In genomic region chr4:106525001-106525400, GRCm38 (mm10) we compare ENCODE assay signal across 24 mouse cellular contexts. TPM values are rescaled to one million over a fixed set of nuclear protein-coding genes. Genes with fewer than 3 reads are reported as not detected.
DNase-seq lines count a peak whose midpoint lies in the region; ATAC-seq and TF ChIP-seq lines count a peak whose summit lies in the region.
"Had no signal": no experiment of that assay in that cellular context is flagged by ENCODE, and none has a peak within 500 bp of the region (broad histone marks: within the 10 kb centered on the region; RNA-seq: fewer than 3 reads in every experiment).

No protein-coding gene starts in this region.

- no peak overlapping the region for H3K4me3 ChIP-seq in forebrain, embryonic 11.5 days (ENCODE audit: low read depth, low read length)
- no peak overlapping the region for H3K4me3 ChIP-seq in forebrain, embryonic 13.5 days
- no peak overlapping the region for H3K4me3 ChIP-seq in hindbrain, postnatal 0 days (ENCODE audit: low read length)
- no peak overlapping the region for H3K4me3 ChIP-seq in intestine, embryonic 16.5 days (ENCODE audit: low read length)

- no peak overlapping the region for H3K27ac ChIP-seq in forebrain, embryonic 11.5 days (ENCODE audit: low read depth, low read length)
- no peak overlapping the region for H3K27ac ChIP-seq in forebrain, embryonic 13.5 days
- H3K27ac ChIP-seq in hindbrain, postnatal 0 days: no peak overlapping the region
- no peak overlapping the region for H3K27ac ChIP-seq in intestine, embryonic 16.5 days (ENCODE audit: low read length)

- no peak overlapping the region for H3K4me2 ChIP-seq in forebrain, embryonic 11.5 days (ENCODE audit: low read depth, low read length, severe bottlenecking)
- H3K4me2 ChIP-seq in forebrain, embryonic 13.5 days: no peak overlapping the region
- no peak overlapping the region for H3K4me2 ChIP-seq in hindbrain, postnatal 0 days (ENCODE audit: low read depth, low read length)
- no peak overlapping the region for H3K4me2 ChIP-seq in intestine, embryonic 16.5 days (ENCODE audit: low read depth, low read length)

- no peak for TF ChIP-seq CTCF in hindbrain, postnatal 0 days (IDR thresholded peaks at IDR 0.05; ENCODE audit: low read depth)

- 94% methylated on average over 2 of the region's 2 CpGs for WGBS in forebrain, embryonic 11.5 days
- WGBS in forebrain, embryonic 13.5 days: 96% methylated on average over 2 of the region's 2 CpGs
- WGBS in hindbrain, postnatal 0 days: 89% methylated on average over 2 of the region's 2 CpGs
- WGBS in intestine, embryonic 16.5 days: 89% methylated on average over 2 of the region's 2 CpGs

- H3K9ac ChIP-seq in forebrain, embryonic 11.5 days (ENCODE audit: low read length): no peak overlapping the region
- H3K9ac ChIP-seq in forebrain, embryonic 13.5 days: no peak overlapping the region
- no peak overlapping the region for H3K9ac ChIP-seq in hindbrain, postnatal 0 days (replicated peaks; ENCODE audit: low read length)
- H3K9ac ChIP-seq in intestine, embryonic 16.5 days (ENCODE audit: low read depth, low read length): no peak overlapping the region

- H3K9me3 ChIP-seq in forebrain, embryonic 11.5 days (ENCODE audit: control insufficient read depth, low read length): no peaks in the 10 kb centered on the region
- H3K9me3 ChIP-seq in forebrain, embryonic 13.5 days (replicated peaks): no peaks in the 10 kb centered on the region
- H3K9me3 ChIP-seq in hindbrain, postnatal 0 days (ENCODE audit: low read length): no peaks in the 10 kb centered on the region
- no peaks in the 10 kb centered on the region for H3K9me3 ChIP-seq in intestine, embryonic 16.5 days (ENCODE audit: control insufficient read depth, low read length)
- H3K9me3 ChIP-seq: G1E had no signal

- 0 out of 2 replicates have a peak, but pooled peaks cover 2% of the 10 kb centered on the region for H3K4me1 ChIP-seq in forebrain, embryonic 11.5 days (replicated peaks; ENCODE audit: control insufficient read depth, insufficient read depth, low read length)
- H3K4me1 ChIP-seq in forebrain, embryonic 13.5 days: 0 out of 2 replicates have a peak, but pooled peaks cover 3% of the 10 kb centered on the region
- H3K4me1 ChIP-seq in hindbrain, postnatal 0 days (ENCODE audit: insufficient read depth, low read length): no peaks in the 10 kb centered on the region
- 0 out of 2 replicates have a peak, but pooled peaks cover 3% of the 10 kb centered on the region for H3K4me1 ChIP-seq in intestine, embryonic 16.5 days (ENCODE audit: control insufficient read depth, insufficient read depth, low read length)

- no peaks in the 10 kb centered on the region for H3K36me3 ChIP-seq in forebrain, embryonic 11.5 days (ENCODE audit: control insufficient read depth, insufficient read depth, low read length)
- no peaks in the 10 kb centered on the region for H3K36me3 ChIP-seq in forebrain, embryonic 13.5 days (ENCODE audit: poor library complexity, severe bottlenecking)
- no peaks in the 10 kb centered on the region for H3K36me3 ChIP-seq in hindbrain, postnatal 0 days (ENCODE audit: insufficient read depth, low read length)
- no peaks in the 10 kb centered on the region for H3K36me3 ChIP-seq in intestine, embryonic 16.5 days (ENCODE audit: control insufficient read depth, insufficient read depth, low read length)
- H3K36me3 ChIP-seq: G1E had no signal

- peak; percentile 29 for DNase-seq in forebrain, embryonic 11.5 days (ENCODE audit: low spot score)
- DNase-seq in fat pad, adult 2 months (ENCODE audit: extremely low read depth, low read depth, low spot score): peak; percentile 99
- DNase-seq in gonadal fat pad, adult 2 months (ENCODE audit: low read depth): peak; percentile 99
- DNase-seq in hindbrain, postnatal 0 days (ENCODE audit: low spot score): no peak
- DNase-seq: adrenal gland, adult 2 months; adrenal gland, adult 8-10 months; adrenal gland, postnatal 10 days; adrenal gland, postnatal 14 days; adrenal gland, postnatal 25 days; adrenal gland, postnatal 36 days; B cell, adult 2 months; cerebellum, adult 11 months; cerebellum, adult 11-12 months; cerebellum, adult 18-20 months had no signal

- no peaks in the 10 kb centered on the region for H3K27me3 ChIP-seq in forebrain, embryonic 11.5 days (ENCODE audit: control insufficient read depth, insufficient read depth, low read length)
- H3K27me3 ChIP-seq in forebrain, embryonic 13.5 days: no peaks in the 10 kb centered on the region; the same call in 1 of the 2 replicates
- no peaks in the 10 kb centered on the region for H3K27me3 ChIP-seq in hindbrain, postnatal 0 days (ENCODE audit: insufficient read depth, low read length)
- H3K27me3 ChIP-seq in intestine, embryonic 16.5 days (replicated peaks; ENCODE audit: control insufficient read depth, insufficient read depth, low read length): no peaks in the 10 kb centered on the region
- H3K27me3 ChIP-seq: CH12.LX, Patski had no signal

- ATAC-seq in forebrain, embryonic 11.5 days (replicated peaks; ENCODE audit: low FRiP score): no peak
- ATAC-seq in forebrain, embryonic 13.5 days: no peak
- no peak for ATAC-seq in hindbrain, postnatal 0 days
- ATAC-seq in intestine, embryonic 16.5 days: no peak
- ATAC-seq: activated CD4-positive, CD25-positive, alpha-beta regulatory T cell, adult 4 months; CD4-positive, CD25-positive, alpha-beta regulatory T cell, adult 4 months; Patski had no signal

RNA-seq across cellular contexts. Expression of gene Bsnd, which starts 32.9 kb away (rescaled TPM):
- polyA plus RNA-seq in forebrain, embryonic 11.5 days (2014; fragmentation: Nextera tagmentation; extraction: Ambion mirVana): not detected in 2 replicates
- not detected in 2 replicates for polyA plus RNA-seq in forebrain, embryonic 13.5 days (2015; fragmentation: Nextera tagmentation; extraction: Ambion mirVana)
- 2.5 and 3.7 TPM in 2 replicates for polyA plus RNA-seq in gonadal fat pad, adult 2 months (2012; rRNA removed)
- not detected in 2 replicates for total RNA-seq in hindbrain, postnatal 0 days (2014; rRNA removed)
- polyA plus RNA-seq in hindbrain, postnatal 0 days (2015; fragmentation: Nextera tagmentation; extraction: Ambion mirVana): not detected in 2 replicates
- polyA plus RNA-seq in intestine, embryonic 16.5 days (2015; fragmentation: Nextera tagmentation; extraction: Ambion mirVana): not detected in 2 replicates
- total RNA-seq: adrenal gland, adult 18-20 months; adrenal gland, adult 2 months; adrenal gland, postnatal 10 days; adrenal gland, postnatal 14 days; adrenal gland, postnatal 25 days; adrenal gland, postnatal 36 days had no signal
- polyA plus RNA-seq: activated CD4-positive, CD25-positive, alpha-beta regulatory T cell, adult 4 months; brain, embryonic 14.5 days; C2C12; CD4-positive, CD25-positive, alpha-beta regulatory T cell, adult 4 months; G1E had no signal

RNA-seq across cellular contexts. Expression of gene Dhcr24, which starts 35.8 kb away (rescaled TPM):
- polyA plus RNA-seq in forebrain, embryonic 11.5 days (2014; fragmentation: Nextera tagmentation; extraction: Ambion mirVana): 29.3 and 30.6 TPM in 2 replicates
- 6.5 and 8.5 TPM in 2 replicates for polyA plus RNA-seq in forebrain, embryonic 13.5 days (2015; fragmentation: Nextera tagmentation; extraction: Ambion mirVana)
- 15.5 and 27.9 TPM in 2 replicates for polyA plus RNA-seq in gonadal fat pad, adult 2 months (2012; rRNA removed)
- total RNA-seq in hindbrain, postnatal 0 days (2014; rRNA removed): 126 and 127 TPM in 2 replicates
- 7.5 and 8.7 TPM in 2 replicates for polyA plus RNA-seq in hindbrain, postnatal 0 days (2015; fragmentation: Nextera tagmentation; extraction: Ambion mirVana)
- 5.5 and 6.4 TPM in 2 replicates for polyA plus RNA-seq in intestine, embryonic 16.5 days (2015; fragmentation: Nextera tagmentation; extraction: Ambion mirVana)
